Mouse (Mus musculus) neural tube, embryonic 15.5 days (tissue): Measurements from ENCODE around the gene Xrn1. TPM values are rescaled to one million over a fixed set of nuclear protein-coding genes. Genes with fewer than 3 reads are reported as not detected.
"Not testable (repeated sequence)": the region's sequence is repeated elsewhere in the genome, so short reads cannot be mapped to it uniquely, and the experiment has no call there.

Experiments
- ATAC-seq: fragments of 200-750 bp; cut with Nextera tagmentation; 2 replicates; pipeline ENCODE4 v1.8.0; 2017; ENCODE audit warnings: mild to moderate bottlenecking, moderate TSS enrichment, moderate library complexity; ENCODE audit not compliant: low FRiP score
- H3K27ac ChIP-seq: fragments of 300-500 bp; sonication (generic); replicated peaks from 2 replicates; pipeline ENCODE4 v1.5.1; 2015; ENCODE audit warnings: mild to moderate bottlenecking, inconsistent platforms
- H3K27me3 ChIP-seq: fragments of 300-500 bp; sonication (generic); replicated peaks from 2 replicates; pipeline ENCODE4 v1.6.1; 2015; ENCODE audit warnings: inconsistent platforms
- H3K36me3 ChIP-seq: fragments of 300-500 bp; sonication (generic); 2 replicates; pipeline ENCODE4 v1.6.1; 2015; ENCODE audit warnings: inconsistent platforms
- H3K4me1 ChIP-seq: fragments of 300-500 bp; sonication (generic); 2 replicates; pipeline ENCODE4 v1.6.1; 2015; ENCODE audit warnings: inconsistent platforms
- H3K4me2 ChIP-seq: fragments of 300-500 bp; sonication (generic); 2 replicates; pipeline ENCODE4 v1.6.1; 2015; ENCODE audit warnings: inconsistent platforms, mild to moderate bottlenecking, moderate library complexity
- H3K4me3 ChIP-seq: fragments of 300-500 bp; sonication (generic); replicated peaks from 2 replicates; pipeline ENCODE4 v1.5.1; 2015; ENCODE audit warnings: mild to moderate bottlenecking, inconsistent platforms
- H3K9ac ChIP-seq: fragments of 300-500 bp; sonication (generic); replicated peaks from 2 replicates; pipeline ENCODE4 v1.6.1; 2015; ENCODE audit warnings: mild to moderate bottlenecking, inconsistent platforms
- H3K9me3 ChIP-seq: fragments of 300-500 bp; sonication (generic); replicated peaks from 2 replicates; pipeline ENCODE4 v1.6.1; 2016; ENCODE audit warnings: inconsistent platforms
- WGBS: fragments of 180-500 bp; shearing (Covaris S2); methylation state at CpG from one replicate; pipeline ENCODE4 v1.1.7; 2015; ENCODE audit warnings: mixed read lengths; 5-methylcytosine and 5-hydroxymethylcytosine counted together
- polyA plus RNA-seq: library from polyadenylated mRNA; unstranded; fragments of >200 nt; fragmentation: Nextera tagmentation; extraction: Ambion mirVana; gene quantifications from 2 replicates; pipeline ENCODE4 v1.2.1, GENCODE M21; 2015

Xrn1 gene
- polyA plus RNA-seq, 1 experiment from 2014 or later: 16.4 TPM

GRCm38 (mm10) chr9:96054878-96055277 is 100.3 kb downstream of the Xrn1 start:
- H3K4me2 ChIP-seq: no peak overlapping the region
- no peak for ATAC-seq
- no peaks in the 10 kb centered on the region for H3K4me1 ChIP-seq
- H3K9ac ChIP-seq: no peak overlapping the region
- no peaks in the 10 kb centered on the region for H3K9me3 ChIP-seq
- no peak overlapping the region for H3K27ac ChIP-seq
- H3K27me3 ChIP-seq: no peaks in the 10 kb centered on the region
- H3K4me3 ChIP-seq: no peak overlapping the region
- H3K36me3 ChIP-seq: peaks cover 72% of the 10 kb centered on the region
- WGBS: 89% methylated on average over 5 of the region's 5 CpGs

DNA sequence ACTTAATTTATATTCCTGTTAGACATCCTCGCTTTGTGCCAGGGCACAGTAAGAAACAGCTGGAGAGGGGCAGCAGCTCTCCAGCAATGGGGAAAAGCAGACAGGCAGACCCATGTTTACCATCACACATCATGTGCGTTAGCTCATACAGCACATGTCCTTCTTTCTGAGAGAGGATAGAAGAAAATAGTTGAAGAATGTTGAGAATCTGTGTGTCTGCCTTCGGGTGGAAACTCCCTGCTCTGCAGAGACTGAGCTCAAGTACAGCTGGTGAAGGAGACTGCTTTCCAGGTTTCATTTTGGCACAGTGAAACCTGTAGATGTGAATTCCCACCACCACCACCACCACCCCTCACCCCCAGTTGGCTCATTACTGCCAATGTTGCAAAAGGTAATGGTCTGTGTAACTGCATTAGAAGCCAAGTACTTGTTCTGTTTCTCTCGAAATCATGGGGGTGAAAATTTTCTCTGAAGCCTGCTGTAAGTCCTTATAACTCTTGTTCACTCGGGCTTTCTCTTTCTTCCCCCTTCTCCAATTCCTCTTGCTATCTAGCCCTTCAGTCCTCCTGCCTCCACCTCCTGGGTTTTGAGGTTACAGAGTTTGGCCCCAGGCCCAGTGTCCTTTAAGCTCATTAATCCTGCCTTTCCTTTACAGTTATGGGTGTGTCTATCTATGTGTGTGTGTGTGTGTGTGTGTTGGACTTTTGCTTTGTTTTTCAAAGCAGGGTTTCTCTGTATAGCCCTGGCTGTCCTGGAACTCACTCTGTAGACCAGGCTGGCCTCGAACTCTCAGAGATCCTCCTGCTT is 102.1 kb downstream of the Xrn1 start:
- 82% methylated on average over 6 of the region's 6 CpGs for WGBS
- Histone ChIP-seq H3K4me3 (no peak overlapping the region), H3K4me2 (no peak overlapping the region), H3K9ac (no peak overlapping the region), H3K27ac (no peak overlapping the region), H3K9me3 (no peaks in the 10 kb centered on the region), H3K4me1 (no peaks in the 10 kb centered on the region), H3K36me3 (peaks cover 55% of the 10 kb centered on the region), H3K27me3 (no peaks in the 10 kb centered on the region)
- ATAC-seq: no peak

- H3K27me3 ChIP-seq: no peaks in the 10 kb centered on the region
- peaks cover 9% of the 10 kb centered on the region for H3K36me3 ChIP-seq
- no peaks in the 10 kb centered on the region for H3K4me1 ChIP-seq
- no peak overlapping the region for H3K4me2 ChIP-seq
- H3K9me3 ChIP-seq: no peaks in the 10 kb centered on the region
- H3K27ac ChIP-seq: no peak overlapping the region
- H3K9ac ChIP-seq: no peak overlapping the region
- no peak overlapping the region for H3K4me3 ChIP-seq
- WGBS: 85% methylated on average over 2 of the region's 2 CpGs
- ATAC-seq: no peak
Measured at GRCm38 (mm10) chr9:96063083-96063802, 108.7 kb downstream of the Xrn1 start.

DNA sequence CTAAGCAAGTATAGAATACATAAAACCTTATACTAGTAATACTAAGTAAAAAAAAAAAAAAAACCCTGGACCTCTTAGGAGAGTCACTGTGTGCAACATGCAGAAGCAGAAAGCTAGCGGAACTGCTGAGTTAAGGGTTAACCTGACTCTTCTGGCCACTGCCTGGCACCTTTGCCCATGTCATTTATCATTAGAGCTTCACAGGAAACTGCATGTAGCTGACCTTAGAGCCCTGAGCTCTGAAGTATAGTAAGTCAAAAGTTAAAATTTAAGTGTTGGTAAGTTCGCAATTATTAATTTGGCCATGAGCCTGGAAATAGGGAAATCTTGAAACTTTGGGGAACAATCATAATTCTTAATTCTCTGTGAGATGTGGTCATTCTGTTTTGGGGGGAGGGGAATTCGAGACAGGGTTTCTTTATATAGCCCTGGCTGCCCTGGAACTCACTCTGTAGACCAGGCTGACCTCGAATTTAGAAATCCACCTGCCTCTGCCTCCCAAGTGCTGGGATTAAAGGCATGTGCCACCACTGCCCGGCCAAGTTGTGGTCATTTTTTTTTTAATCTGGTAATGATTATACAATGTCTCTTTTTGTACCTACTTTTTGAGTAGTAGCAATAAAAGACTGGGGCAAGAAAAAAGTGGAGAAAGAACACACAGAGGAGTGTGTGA is 109.4 kb downstream of the Xrn1 start:
- H3K9ac ChIP-seq: no peak overlapping the region
- no peaks in the 10 kb centered on the region for H3K27me3 ChIP-seq
- H3K4me1 ChIP-seq: no peaks in the 10 kb centered on the region
- ATAC-seq: no peak
- H3K27ac ChIP-seq: no peak overlapping the region
- no peak overlapping the region for H3K4me3 ChIP-seq
- H3K4me2 ChIP-seq: no peak overlapping the region
- WGBS: 83% methylated on average over 5 of the region's 5 CpGs
- peaks cover 2% of the 10 kb centered on the region for H3K36me3 ChIP-seq
- H3K9me3 ChIP-seq: no peaks in the 10 kb centered on the region

DNA sequence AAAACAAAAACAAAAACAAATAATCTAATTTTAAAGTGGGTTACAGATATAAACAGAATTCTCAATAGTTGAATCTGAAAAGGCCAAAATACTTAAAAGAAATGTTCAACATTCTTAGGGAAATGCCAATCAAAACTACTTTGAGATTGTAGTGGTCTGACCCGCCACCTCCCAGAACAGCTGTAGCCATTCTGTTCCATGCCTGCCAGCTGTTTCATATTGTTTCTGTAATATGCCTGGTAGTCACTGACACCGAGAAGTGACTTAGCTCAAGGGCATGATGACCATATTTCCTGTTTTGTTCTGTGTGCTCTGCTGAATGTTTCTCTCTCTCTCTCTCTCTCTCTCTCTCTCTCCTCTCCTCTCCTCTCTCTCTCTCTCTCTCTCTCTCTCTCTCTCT is 112.9 kb downstream of the Xrn1 start:
- ATAC-seq: no peak
- Histone ChIP-seq H3K36me3 (no peaks in the 10 kb centered on the region), H3K9me3 (no peaks in the 10 kb centered on the region)

DNA sequence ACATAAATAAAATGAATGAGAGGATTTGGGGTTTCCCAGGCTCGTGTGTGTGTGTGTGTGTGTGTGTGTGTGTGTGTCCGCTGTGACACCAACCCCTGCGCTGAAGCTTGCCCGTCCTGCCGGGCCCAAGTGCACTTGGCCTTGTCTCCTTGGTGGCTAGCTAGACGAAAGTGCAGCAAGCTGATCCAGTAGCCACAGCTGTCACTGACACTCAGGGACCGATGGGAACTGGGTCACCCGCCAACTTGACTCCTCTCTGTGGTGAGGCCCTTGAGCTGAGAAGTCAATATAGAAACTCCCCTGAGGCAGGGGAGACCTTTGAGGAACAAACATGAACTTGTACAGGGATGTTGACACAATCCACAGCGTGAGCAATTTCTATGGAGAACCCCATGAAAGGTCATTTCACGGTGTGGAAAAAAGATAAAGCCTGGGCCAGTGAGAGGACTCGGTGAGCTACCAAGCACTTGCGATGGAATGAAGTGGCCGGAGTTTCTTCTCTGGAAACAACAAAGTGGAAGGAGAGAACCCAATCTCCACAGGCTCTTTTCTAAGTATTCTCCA is 124.3 kb downstream of the Xrn1 start:
- Histone ChIP-seq H3K9ac (no peak overlapping the region), H3K36me3 (no peaks in the 10 kb centered on the region), H3K4me2 (no peak overlapping the region), H3K27me3 (no peaks in the 10 kb centered on the region), H3K4me3 (no peak overlapping the region), H3K27ac (no peak overlapping the region), H3K4me1 (no peaks in the 10 kb centered on the region), H3K9me3 (no peaks in the 10 kb centered on the region)
- 91% methylated on average over 13 of the region's 13 CpGs for WGBS
- ATAC-seq: no peak

More for the DNA sequence above, 112.9 kb downstream of the Xrn1 start:
- Histone ChIP-seq H3K27me3 (no peaks in the 10 kb centered on the region), H3K4me2 (no peak overlapping the region), H3K9ac (no peak overlapping the region), H3K4me3 (no peak overlapping the region), H3K4me1 (no peaks in the 10 kb centered on the region), H3K27ac (no peak overlapping the region)
- WGBS: 90% methylated on average over 2 of the region's 2 CpGs

DNA sequence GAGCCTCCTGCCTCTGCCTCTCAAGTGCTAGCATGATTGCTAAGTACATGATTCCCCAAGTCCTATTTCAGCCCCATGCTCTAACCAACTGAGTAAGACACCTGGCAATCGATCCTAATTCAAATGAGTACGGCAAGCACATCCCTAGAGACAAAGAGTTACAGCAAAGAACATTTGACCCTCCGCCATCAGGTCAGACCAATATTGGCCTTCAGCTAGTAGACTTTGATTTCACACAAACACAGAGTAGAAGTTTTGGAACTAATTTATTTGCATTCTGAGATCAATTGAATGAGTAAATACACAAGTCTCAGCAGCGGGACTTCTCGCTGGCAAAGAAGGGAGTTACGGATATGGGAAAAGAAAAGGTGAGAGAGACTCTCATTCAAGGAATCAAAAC is 130.7 kb downstream of the Xrn1 start:
- Histone ChIP-seq H3K4me3 (no peak overlapping the region), H3K4me1 (no peaks in the 10 kb centered on the region), H3K4me2 (no peak overlapping the region), H3K9ac (no peak overlapping the region), H3K36me3 (no peaks in the 10 kb centered on the region), H3K27me3 (no peaks in the 10 kb centered on the region), H3K27ac (no peak overlapping the region), H3K9me3 (no peaks in the 10 kb centered on the region)
- 93% methylated on average over 6 of the region's 6 CpGs for WGBS
- no peak for ATAC-seq

DNA sequence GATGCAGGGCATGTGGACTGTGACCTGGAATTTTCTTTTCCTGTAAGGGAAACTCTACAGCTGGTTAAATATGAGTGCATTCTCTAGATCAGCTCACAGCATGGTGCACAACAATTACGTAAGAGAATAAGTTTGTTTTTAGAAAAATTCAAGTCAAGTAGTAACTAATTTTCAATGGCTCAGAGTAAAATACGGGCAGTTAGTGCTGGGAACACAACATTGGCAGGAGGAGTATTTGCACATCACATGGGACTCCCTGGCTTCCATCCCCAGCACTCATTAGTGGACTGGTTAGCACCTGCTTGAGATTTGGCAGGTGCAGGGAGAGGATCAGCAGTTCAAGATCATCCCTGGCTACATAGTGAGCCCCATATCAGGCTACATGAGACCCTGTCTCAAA is 133.1 kb downstream of the Xrn1 start:
- Histone ChIP-seq H3K4me2 (no peak overlapping the region), H3K9ac (no peak overlapping the region), H3K9me3 (no peaks in the 10 kb centered on the region), H3K4me1 (no peaks in the 10 kb centered on the region), H3K27ac (no peak overlapping the region), H3K4me3 (no peak overlapping the region), H3K27me3 (no peaks in the 10 kb centered on the region), H3K36me3 (no peaks in the 10 kb centered on the region)
- WGBS: 82% methylated on average over 2 of the region's 2 CpGs
- ATAC-seq: no peak

- ATAC-seq, H3K9ac ChIP-seq, H3K27ac ChIP-seq, H3K4me3 ChIP-seq, H3K4me1 ChIP-seq, H3K27me3 ChIP-seq, H3K4me2 ChIP-seq, H3K36me3 ChIP-seq, H3K9me3 ChIP-seq: not testable (repeated sequence)
- WGBS: 83% methylated on average over 3 of the region's 3 CpGs
Measured at GRCm38 (mm10) chr9:96088456-96088855, 133.9 kb downstream of the Xrn1 start.

GRCm38 (mm10) chr9:96092637-96093036 is 138.1 kb downstream of the Xrn1 start:
- H3K4me2 ChIP-seq, ATAC-seq, H3K9ac ChIP-seq, H3K36me3 ChIP-seq, H3K9me3 ChIP-seq, H3K4me3 ChIP-seq, H3K27me3 ChIP-seq, H3K4me1 ChIP-seq, H3K27ac ChIP-seq: not testable (repeated sequence)
- WGBS: 88% methylated on average over 10 of the region's 10 CpGs

- no peaks in the 10 kb centered on the region for H3K4me1 ChIP-seq
- H3K36me3 ChIP-seq: no peaks in the 10 kb centered on the region
- no peak overlapping the region for H3K9ac ChIP-seq
- H3K9me3 ChIP-seq: 0 out of 2 replicates have a peak, but pooled peaks cover 6% of the 10 kb centered on the region
- no peaks in the 10 kb centered on the region for H3K27me3 ChIP-seq
- no peak overlapping the region for H3K27ac ChIP-seq
- no peak overlapping the region for H3K4me3 ChIP-seq
- no peak overlapping the region for H3K4me2 ChIP-seq
- no peak for ATAC-seq
- WGBS: 89% methylated on average over 1 of the region's 1 CpGs
Measured at GRCm38 (mm10) chr9:96093221-96093620, 138.7 kb downstream of the Xrn1 start.
